Mouse (Mus musculus): ENCODE results near the gene Gprc5c. TPM values are rescaled to one million over a fixed set of nuclear protein-coding genes. Genes with fewer than 3 reads are reported as not detected.

Gene Gprc5c
- polyA plus RNA-seq, 1 experiment from 2014 or later = 15.9 TPM

DNA sequence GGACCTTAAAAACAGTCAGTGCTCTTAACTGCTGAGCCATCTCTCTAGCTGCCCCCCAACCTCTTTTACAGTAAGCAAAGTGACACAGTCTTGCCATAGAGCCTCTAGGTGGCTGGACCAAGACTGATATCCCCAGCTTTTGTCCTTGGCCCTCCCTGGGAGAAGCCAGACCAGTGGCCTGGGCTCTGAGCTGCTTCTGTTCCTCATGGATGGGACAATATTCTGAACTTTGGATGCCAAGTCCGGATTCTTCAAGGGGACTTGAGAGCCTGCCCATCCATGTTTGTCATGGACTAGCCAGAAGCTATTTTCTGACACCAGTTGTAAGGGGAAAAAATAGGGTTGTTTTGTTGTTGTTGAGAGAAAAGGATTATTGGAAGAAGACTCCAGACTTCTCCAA, 18.8 kb downstream of the Gprc5c start:
- 63% methylated on average over 1 of the region's 1 CpGs for WGBS (ENCODE audit: insufficient replicate concordance)
- 0 out of 2 replicates have a peak, but pooled peaks cover 4% of the 10 kb centered on the region for H3K36me3 ChIP-seq (replicated peaks)
- no peak overlapping the region for H3K4me2 ChIP-seq
- no peak for ATAC-seq (ENCODE audit: insufficient read depth)
- no peaks in the 10 kb centered on the region for H3K27me3 ChIP-seq
- no peak overlapping the region for H3K27ac ChIP-seq (replicated peaks)
- no peak overlapping the region for H3K4me3 ChIP-seq (replicated peaks)
- no peak overlapping the region for H3K9ac ChIP-seq
- H3K9me3 ChIP-seq (replicated peaks) = no peaks in the 10 kb centered on the region
- H3K4me1 ChIP-seq (replicated peaks) = peaks cover 50% of the 10 kb centered on the region

- ATAC-seq (ENCODE audit: insufficient read depth) = no peak
- H3K4me3 ChIP-seq (replicated peaks) = no peak overlapping the region
- no peak overlapping the region for H3K27ac ChIP-seq (replicated peaks)
- H3K4me1 ChIP-seq (replicated peaks) = peaks cover 56% of the 10 kb centered on the region
- no peaks in the 10 kb centered on the region for H3K9me3 ChIP-seq (replicated peaks)
- H3K4me2 ChIP-seq = no peak overlapping the region
- H3K36me3 ChIP-seq (replicated peaks) = 0 out of 2 replicates have a peak, but pooled peaks cover 4% of the 10 kb centered on the region
- no peak overlapping the region for H3K9ac ChIP-seq
- no peaks in the 10 kb centered on the region for H3K27me3 ChIP-seq
- 65% methylated on average over 2 of the region's 2 CpGs for WGBS (ENCODE audit: insufficient replicate concordance)
Measured at GRCm38 (mm10) chr11:114871540-114871939, 20.6 kb downstream of the Gprc5c start.

- Histone ChIP-seq H3K9me3 (replicated peaks) (no peaks in the 10 kb centered on the region), H3K36me3 (replicated peaks) (0 out of 2 replicates have a peak, but pooled peaks cover 4% of the 10 kb centered on the region), H3K9ac (no peak overlapping the region), H3K4me1 (replicated peaks) (peaks cover 45% of the 10 kb centered on the region), H3K4me2 (no peak overlapping the region), H3K4me3 (replicated peaks) (no peak overlapping the region), H3K27ac (replicated peaks) (no peak overlapping the region), H3K27me3 (no peaks in the 10 kb centered on the region)
- 22% methylated on average over 6 of the region's 6 CpGs for WGBS (ENCODE audit: insufficient replicate concordance)
- no peak for ATAC-seq (ENCODE audit: insufficient read depth)
Measured at GRCm38 (mm10) chr11:114873022-114873817, 22.3 kb downstream of the Gprc5c start.

GRCm38 (mm10) chr11:114874226-114875145, 23.5 kb downstream of the Gprc5c start:
- Histone ChIP-seq H3K27ac (replicated peaks) (no peak overlapping the region), H3K4me1 (replicated peaks) (peaks cover 40% of the 10 kb centered on the region), H3K9ac (no peak overlapping the region), H3K27me3 (no peaks in the 10 kb centered on the region), H3K9me3 (replicated peaks) (no peaks in the 10 kb centered on the region), H3K4me2 (no peak overlapping the region), H3K36me3 (replicated peaks) (0 out of 2 replicates have a peak, but pooled peaks cover 4% of the 10 kb centered on the region), H3K4me3 (replicated peaks) (no peak overlapping the region)
- 58% methylated on average over 9 of the region's 9 CpGs for WGBS (ENCODE audit: insufficient replicate concordance)
- ATAC-seq (ENCODE audit: insufficient read depth) = no peak

DNA sequence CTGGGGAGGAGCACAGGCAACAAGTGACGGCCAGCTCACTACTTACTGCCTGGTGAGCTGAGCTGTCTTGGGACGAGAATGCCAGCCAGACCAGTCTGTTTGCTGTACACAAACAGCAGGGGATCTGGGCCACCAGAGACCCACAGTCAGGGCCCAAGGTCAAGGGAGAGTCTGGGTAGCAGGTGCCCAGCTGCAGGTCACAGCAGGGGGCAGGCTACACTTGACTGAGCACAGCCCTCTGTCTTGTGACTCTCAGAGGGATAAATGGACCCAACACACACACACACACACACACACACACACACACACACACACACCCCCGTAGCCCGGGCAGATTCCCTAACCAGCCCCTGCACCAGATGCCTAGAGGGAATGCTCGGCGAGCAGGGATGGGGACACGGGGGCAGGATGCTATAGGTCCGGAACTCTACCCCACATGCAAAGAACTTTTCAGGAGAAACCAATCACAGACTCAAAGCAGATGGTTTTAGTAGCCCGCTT, 24.4 kb downstream of the Gprc5c start:
- H3K4me2 ChIP-seq = no peak overlapping the region
- no peak overlapping the region for H3K9ac ChIP-seq
- H3K4me3 ChIP-seq (replicated peaks) = no peak overlapping the region
- H3K36me3 ChIP-seq (replicated peaks) = 0 out of 2 replicates have a peak, but pooled peaks cover 2% of the 10 kb centered on the region
- H3K9me3 ChIP-seq (replicated peaks) = no peaks in the 10 kb centered on the region
- H3K4me1 ChIP-seq (replicated peaks) = peaks cover 40% of the 10 kb centered on the region
- H3K27ac ChIP-seq (replicated peaks) = no peak overlapping the region
- 42% methylated on average over 9 of the region's 9 CpGs for WGBS (ENCODE audit: insufficient replicate concordance)
- H3K27me3 ChIP-seq = no peaks in the 10 kb centered on the region
- no peak for ATAC-seq (ENCODE audit: insufficient read depth)

DNA sequence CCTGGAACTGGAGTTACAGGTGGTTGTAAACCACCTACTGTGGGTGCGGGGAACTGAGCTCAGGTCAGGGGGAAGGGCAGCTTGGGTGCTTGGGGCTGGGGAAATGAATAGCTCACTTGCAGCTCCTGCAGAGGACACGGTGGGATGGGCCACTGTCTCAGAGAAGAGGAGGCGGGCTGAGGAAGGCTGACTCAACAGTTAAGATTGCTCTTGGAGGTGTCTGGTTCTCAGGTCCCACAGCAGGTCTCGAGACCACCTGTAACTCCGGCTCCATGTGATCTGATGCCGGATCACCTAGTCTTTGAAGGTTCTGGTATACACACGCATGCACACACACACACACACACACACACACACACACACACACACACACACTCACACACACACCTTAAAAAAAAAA, 25.2 kb downstream of the Gprc5c start:
- H3K27me3 ChIP-seq = no peaks in the 10 kb centered on the region
- no peak overlapping the region for H3K27ac ChIP-seq (replicated peaks)
- H3K9ac ChIP-seq = no peak overlapping the region
- H3K36me3 ChIP-seq (replicated peaks) = no peaks in the 10 kb centered on the region
- 55% methylated on average over 7 of the region's 7 CpGs for WGBS (ENCODE audit: insufficient replicate concordance)
- no peak for ATAC-seq (ENCODE audit: insufficient read depth)
- H3K4me2 ChIP-seq = no peak overlapping the region
- peaks cover 40% of the 10 kb centered on the region for H3K4me1 ChIP-seq (replicated peaks)
- no peaks in the 10 kb centered on the region for H3K9me3 ChIP-seq (replicated peaks)
- no peak overlapping the region for H3K4me3 ChIP-seq (replicated peaks)

DNA sequence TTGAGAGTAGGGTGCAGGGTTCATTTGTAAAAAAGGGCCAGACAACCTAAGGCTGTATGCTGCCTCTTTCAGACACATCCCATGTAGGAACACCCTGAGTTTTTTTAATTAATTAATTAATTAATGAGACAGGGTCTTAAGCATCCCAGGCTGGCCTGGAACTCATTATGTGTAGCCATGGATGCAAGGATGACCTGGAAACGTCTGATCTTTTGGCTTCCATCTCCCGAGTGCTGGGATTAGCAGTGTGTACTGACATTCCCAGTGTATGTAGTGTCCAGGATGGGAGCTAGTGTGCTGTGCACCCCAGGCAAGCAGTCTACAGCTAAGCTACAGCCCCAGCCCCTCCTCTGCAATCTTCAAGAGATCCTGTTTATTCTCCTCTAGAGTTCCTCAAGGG, 25.7 kb downstream of the Gprc5c start:
- no peak overlapping the region for H3K4me3 ChIP-seq (replicated peaks)
- H3K4me2 ChIP-seq = no peak overlapping the region
- ATAC-seq (ENCODE audit: insufficient read depth) = no peak
- H3K27me3 ChIP-seq = no peaks in the 10 kb centered on the region
- H3K36me3 ChIP-seq (replicated peaks) = no peaks in the 10 kb centered on the region
- peaks cover 40% of the 10 kb centered on the region for H3K4me1 ChIP-seq (replicated peaks)
- H3K27ac ChIP-seq (replicated peaks) = no peak overlapping the region
- H3K9ac ChIP-seq = no peak overlapping the region
- 43% methylated on average over 2 of the region's 2 CpGs for WGBS (ENCODE audit: insufficient replicate concordance)
- no peaks in the 10 kb centered on the region for H3K9me3 ChIP-seq (replicated peaks)

GRCm38 (mm10) chr11:114877145-114877544, 26.2 kb downstream of the Gprc5c start:
- H3K4me2 ChIP-seq = no peak overlapping the region
- no peak overlapping the region for H3K9ac ChIP-seq
- H3K9me3 ChIP-seq (replicated peaks) = no peaks in the 10 kb centered on the region
- no peaks in the 10 kb centered on the region for H3K27me3 ChIP-seq
- no peak overlapping the region for H3K4me3 ChIP-seq (replicated peaks)
- no peaks in the 10 kb centered on the region for H3K36me3 ChIP-seq (replicated peaks)
- whole genome bisulfite sequencing (ENCODE audit: insufficient replicate concordance) = 8% methylated on average over 3 of the region's 3 CpGs
- H3K27ac ChIP-seq (replicated peaks) = no peak overlapping the region
- peaks cover 40% of the 10 kb centered on the region for H3K4me1 ChIP-seq (replicated peaks)
- ATAC-seq (ENCODE audit: insufficient read depth) = no peak

DNA sequence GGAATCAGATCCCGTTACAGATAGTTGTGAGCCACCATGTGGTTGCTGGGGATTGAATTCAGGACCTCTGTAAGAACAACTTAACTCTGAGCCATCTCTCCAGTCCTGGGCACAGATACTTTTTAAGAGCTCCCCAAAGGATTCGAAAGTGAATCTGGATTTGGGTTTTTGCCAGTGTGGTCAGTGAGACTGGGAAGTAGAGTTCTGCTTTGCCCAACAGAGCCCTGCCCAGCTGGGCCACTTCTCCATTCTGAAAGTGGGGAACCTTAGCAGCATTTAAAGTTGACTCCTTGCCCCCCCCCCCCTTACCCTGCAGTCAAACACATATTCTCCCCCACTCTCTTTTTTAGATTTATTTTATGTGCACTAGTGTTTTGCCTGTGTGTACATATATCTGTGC, 28.7 kb downstream of the Gprc5c start:
- WGBS (ENCODE audit: insufficient replicate concordance) = 37% methylated on average over 2 of the region's 2 CpGs
- H3K4me3 ChIP-seq (replicated peaks) = no peak overlapping the region
- H3K27ac ChIP-seq (replicated peaks) = 0 out of 2 replicates have a peak overlapping the region, but pooled peaks have one; percentile 3
- peaks cover 32% of the 10 kb centered on the region for H3K4me1 ChIP-seq (replicated peaks)
- no peaks in the 10 kb centered on the region for H3K9me3 ChIP-seq (replicated peaks)
- no peak overlapping the region for H3K9ac ChIP-seq
- no peaks in the 10 kb centered on the region for H3K36me3 ChIP-seq (replicated peaks)
- no peak overlapping the region for H3K4me2 ChIP-seq
- H3K27me3 ChIP-seq = no peaks in the 10 kb centered on the region
- no peak for ATAC-seq (ENCODE audit: insufficient read depth)

GRCm38 (mm10) chr11:114880185-114880584, 29.2 kb downstream of the Gprc5c start:
- H3K4me1 ChIP-seq (replicated peaks) = peaks cover 32% of the 10 kb centered on the region
- H3K36me3 ChIP-seq (replicated peaks) = no peaks in the 10 kb centered on the region
- H3K27me3 ChIP-seq = no peaks in the 10 kb centered on the region
- H3K4me2 ChIP-seq = no peak overlapping the region
- H3K9me3 ChIP-seq (replicated peaks) = no peaks in the 10 kb centered on the region
- no peak overlapping the region for H3K4me3 ChIP-seq (replicated peaks)
- ATAC-seq (ENCODE audit: insufficient read depth) = no peak
- no peak overlapping the region for H3K27ac ChIP-seq (replicated peaks)
- H3K9ac ChIP-seq = no peak overlapping the region

DNA sequence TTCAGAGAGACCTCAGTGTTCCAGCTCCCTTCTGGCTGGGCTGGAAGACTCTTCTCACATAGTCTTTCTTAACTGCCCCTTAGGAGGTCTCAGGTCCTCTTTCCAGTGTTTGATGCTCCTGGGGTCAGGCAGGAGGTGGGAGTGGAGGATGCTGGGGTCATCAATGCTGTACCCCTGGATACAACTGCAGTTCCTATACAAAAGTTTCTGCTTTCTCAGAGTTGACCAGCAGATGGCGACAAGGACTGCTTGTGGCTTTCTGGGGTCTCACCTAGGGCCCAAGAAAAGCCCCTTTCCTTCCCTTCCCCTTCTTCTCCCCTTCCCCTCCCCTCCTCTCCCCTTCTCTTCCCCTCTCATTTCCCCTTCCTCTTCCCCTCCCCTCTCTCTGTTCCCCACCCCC, 29.6 kb downstream of the Gprc5c start:
- ATAC-seq (ENCODE audit: insufficient read depth) = no peak
- Histone ChIP-seq H3K27ac (replicated peaks) (no peak overlapping the region), H3K36me3 (replicated peaks) (no peaks in the 10 kb centered on the region), H3K4me1 (replicated peaks) (peaks cover 31% of the 10 kb centered on the region), H3K4me2 (no peak overlapping the region), H3K27me3 (no peaks in the 10 kb centered on the region), H3K9ac (no peak overlapping the region), H3K4me3 (replicated peaks) (no peak overlapping the region), H3K9me3 (replicated peaks) (no peaks in the 10 kb centered on the region)
- 0% methylated on average over 1 of the region's 1 CpGs for WGBS (ENCODE audit: insufficient replicate concordance)

All from liver, embryonic 15.5 days (tissue).